Mouse (Mus musculus): ENCODE data around the gene Gm14137. TPM values are rescaled to one million over a fixed set of nuclear protein-coding genes. Genes with fewer than 3 reads are reported as not detected.

The Gm14137 gene
- polyA plus RNA-seq, 1 experiment, result not detected

- Histone ChIP-seq H3K4me1 (ENCODE audit: control insufficient read depth, insufficient read depth, low read length) (peaks cover 3% of the 10 kb centered on the region; the same call in 1 of the 2 replicates), H3K4me3 (ENCODE audit: insufficient read depth, low read depth, low read length) (no peak overlapping the region), H3K27ac (ENCODE audit: insufficient read depth, low read depth, low read length) (no peak overlapping the region)
- TF ChIP-seq POLR2A (IDR thresholded peaks at IDR 0.05; ENCODE audit: insufficient read depth, low read depth, low read length), result no peak
- TF ChIP-seq CTCF (IDR thresholded peaks at IDR 0.05; ENCODE audit: insufficient read depth, low read depth, low read length), result no peak
- 82% methylated on average over 7 of the region's 7 CpGs for WGBS
Measured at GRCm38 (mm10) chr2:119182914-119183313, 8.6 kb downstream of the Gm14137 start.

GRCm38 (mm10) chr2:119189029-119189710 is 14.9 kb downstream of the Gm14137 start:
- 6% methylated on average over 15 of the region's 15 CpGs for WGBS
- Histone ChIP-seq H3K4me1 (ENCODE audit: control insufficient read depth, insufficient read depth, low read length) (peaks cover 3% of the 10 kb centered on the region; the same call in 1 of the 2 replicates), H3K4me3 (ENCODE audit: insufficient read depth, low read depth, low read length) (peak overlapping the region; percentile 29), H3K27ac (ENCODE audit: insufficient read depth, low read depth, low read length) (no peak overlapping the region)
- TF ChIP-seq CTCF (IDR thresholded peaks at IDR 0.05; ENCODE audit: insufficient read depth, low read depth, low read length), result peak; percentile 64
- TF ChIP-seq POLR2A (IDR thresholded peaks at IDR 0.05; ENCODE audit: insufficient read depth, low read depth, low read length), result no peak

- TF ChIP-seq POLR2A (IDR thresholded peaks at IDR 0.05; ENCODE audit: insufficient read depth, low read depth, low read length) (no peak), CTCF (IDR thresholded peaks at IDR 0.05; ENCODE audit: insufficient read depth, low read depth, low read length) (no peak)
- H3K27ac ChIP-seq (ENCODE audit: insufficient read depth, low read depth, low read length), result no peak overlapping the region
- H3K4me3 ChIP-seq (ENCODE audit: insufficient read depth, low read depth, low read length), result no peak overlapping the region
- 82% methylated on average over 5 of the region's 5 CpGs for WGBS
- peaks cover 3% of the 10 kb centered on the region; the same call in 1 of the 2 replicates for H3K4me1 ChIP-seq (ENCODE audit: control insufficient read depth, insufficient read depth, low read length)
Measured at GRCm38 (mm10) chr2:119190969-119191368, 16.7 kb downstream of the Gm14137 start.

- H3K27ac ChIP-seq (ENCODE audit: insufficient read depth, low read depth, low read length), result no peak overlapping the region
- no peak overlapping the region for H3K4me3 ChIP-seq (ENCODE audit: insufficient read depth, low read depth, low read length)
- peaks cover 4% of the 10 kb centered on the region for H3K4me1 ChIP-seq (ENCODE audit: control insufficient read depth, insufficient read depth, low read length)
- TF ChIP-seq POLR2A (IDR thresholded peaks at IDR 0.05; ENCODE audit: insufficient read depth, low read depth, low read length) (no peak), CTCF (IDR thresholded peaks at IDR 0.05; ENCODE audit: insufficient read depth, low read depth, low read length) (no peak)
- WGBS, result 58% methylated on average over 5 of the region's 5 CpGs
Measured at GRCm38 (mm10) chr2:119194140-119194539, 19.8 kb downstream of the Gm14137 start.

GRCm38 (mm10) chr2:119196316-119197108 is 22.2 kb downstream of the Gm14137 start:
- no peak for TF ChIP-seq POLR2A (IDR thresholded peaks at IDR 0.05; ENCODE audit: insufficient read depth, low read depth, low read length)
- TF ChIP-seq CTCF (IDR thresholded peaks at IDR 0.05; ENCODE audit: insufficient read depth, low read depth, low read length), result no peak
- no peak overlapping the region for H3K4me3 ChIP-seq (ENCODE audit: insufficient read depth, low read depth, low read length)
- WGBS, result 60% methylated on average over 4 of the region's 4 CpGs
- H3K4me1 ChIP-seq (ENCODE audit: control insufficient read depth, insufficient read depth, low read length), result peaks cover 2% of the 10 kb centered on the region; the same call in 1 of the 2 replicates
- no peak overlapping the region for H3K27ac ChIP-seq (ENCODE audit: insufficient read depth, low read depth, low read length)

- no peak overlapping the region for H3K4me3 ChIP-seq (ENCODE audit: insufficient read depth, low read depth, low read length)
- WGBS, result 88% methylated on average over 1 of the region's 1 CpGs
Measured at GRCm38 (mm10) chr2:119197493-119197892, 23.2 kb downstream of the Gm14137 start.

GRCm38 (mm10) chr2:119198049-119198448 is 23.7 kb downstream of the Gm14137 start:
- WGBS, result 35% methylated on average over 1 of the region's 1 CpGs
- TF ChIP-seq CTCF (IDR thresholded peaks at IDR 0.05; ENCODE audit: insufficient read depth, low read depth, low read length) (no peak), POLR2A (IDR thresholded peaks at IDR 0.05; ENCODE audit: insufficient read depth, low read depth, low read length) (no peak)

More at GRCm38 (mm10) chr2:119197493-119197892, 23.2 kb downstream of the Gm14137 start:
- TF ChIP-seq POLR2A (IDR thresholded peaks at IDR 0.05; ENCODE audit: insufficient read depth, low read depth, low read length), result no peak
- no peak for TF ChIP-seq CTCF (IDR thresholded peaks at IDR 0.05; ENCODE audit: insufficient read depth, low read depth, low read length)
- Histone ChIP-seq H3K27ac (ENCODE audit: insufficient read depth, low read depth, low read length) (no peak overlapping the region), H3K4me1 (ENCODE audit: control insufficient read depth, insufficient read depth, low read length) (peaks cover 2% of the 10 kb centered on the region; the same call in 1 of the 2 replicates)

GRCm38 (mm10) chr2:119198934-119199333 is 24.6 kb downstream of the Gm14137 start:
- H3K4me3 ChIP-seq (ENCODE audit: insufficient read depth, low read depth, low read length), result no peak overlapping the region
- peaks cover 2% of the 10 kb centered on the region; the same call in 1 of the 2 replicates for H3K4me1 ChIP-seq (ENCODE audit: control insufficient read depth, insufficient read depth, low read length)
- WGBS, result 43% methylated on average over 3 of the region's 3 CpGs
- TF ChIP-seq CTCF (IDR thresholded peaks at IDR 0.05; ENCODE audit: insufficient read depth, low read depth, low read length), result no peak
- TF ChIP-seq POLR2A (IDR thresholded peaks at IDR 0.05; ENCODE audit: insufficient read depth, low read depth, low read length), result no peak
- H3K27ac ChIP-seq (ENCODE audit: insufficient read depth, low read depth, low read length), result no peak overlapping the region

More at GRCm38 (mm10) chr2:119198049-119198448, 23.7 kb downstream of the Gm14137 start:
- no peak overlapping the region for H3K4me3 ChIP-seq (ENCODE audit: insufficient read depth, low read depth, low read length)
- H3K4me1 ChIP-seq (ENCODE audit: control insufficient read depth, insufficient read depth, low read length), result peaks cover 2% of the 10 kb centered on the region; the same call in 1 of the 2 replicates
- no peak overlapping the region for H3K27ac ChIP-seq (ENCODE audit: insufficient read depth, low read depth, low read length)

All from olfactory bulb, adult 2 months (tissue).